Mouse (Mus musculus): ENCODE data around the gene Epp13. TPM values are rescaled to one million over a fixed set of nuclear protein-coding genes. Genes with fewer than 3 reads are reported as not detected.
A peak's percentile ranks its signal among the peaks of the same experiment; 100 is the strongest.
"Not testable (repeated sequence)": the region's sequence is repeated elsewhere in the genome, so short reads cannot be mapped to it uniquely, and the experiment has no call there.

Epp13 gene
- polyA plus RNA-seq, 1 experiment from 2014 or later = not detected

GRCm38 (mm10) chr7:6286921-6287531, 34.5 kb downstream of the Epp13 start:
- H3K9me3 ChIP-seq = no peaks in the 10 kb centered on the region
- whole genome bisulfite sequencing = 38% methylated on average over 15 of the region's 15 CpGs
- peak overlapping the region; percentile 81 for H3K27ac ChIP-seq
- peak overlapping the region; percentile 55 for H3K4me3 ChIP-seq
- peak; percentile 16 for DNase-seq (ENCODE audit: extremely low spot score, low spot score)
- no peaks in the 10 kb centered on the region for H3K36me3 ChIP-seq (replicated peaks)
- H3K27me3 ChIP-seq (ENCODE audit: poor library complexity, severe bottlenecking) = no peaks in the 10 kb centered on the region
- H3K4me1 ChIP-seq = peaks cover 26% of the 10 kb centered on the region

- DNase-seq (ENCODE audit: extremely low spot score, low spot score); H3K4me3 ChIP-seq; H3K27me3 ChIP-seq (ENCODE audit: poor library complexity, severe bottlenecking); H3K9me3 ChIP-seq; H3K27ac ChIP-seq: not testable (repeated sequence)
- 84% methylated on average over 6 of the region's 6 CpGs for WGBS
- Histone ChIP-seq H3K36me3 (replicated peaks) (peaks cover 21% of the 10 kb centered on the region), H3K4me1 (peaks cover 15% of the 10 kb centered on the region)
Measured at GRCm38 (mm10) chr7:6291121-6291520, 38.6 kb downstream of the Epp13 start.

GRCm38 (mm10) chr7:6300796-6301195, 48.3 kb downstream of the Epp13 start:
- not testable (repeated sequence) for H3K27ac ChIP-seq; H3K27me3 ChIP-seq (ENCODE audit: poor library complexity, severe bottlenecking); H3K4me3 ChIP-seq; DNase-seq (ENCODE audit: extremely low spot score, low spot score); H3K4me1 ChIP-seq
- WGBS = 81% methylated on average over 11 of the region's 11 CpGs
- H3K9me3 ChIP-seq = peaks cover 11% of the 10 kb centered on the region
- H3K36me3 ChIP-seq (replicated peaks) = peaks cover 31% of the 10 kb centered on the region

- H3K4me3 ChIP-seq = peak overlapping the region; percentile 63
- H3K9me3 ChIP-seq = 0 out of 2 replicates have a peak, but pooled peaks cover 4% of the 10 kb centered on the region
- no peak for DNase-seq (ENCODE audit: extremely low spot score, low spot score)
- H3K27me3 ChIP-seq (ENCODE audit: poor library complexity, severe bottlenecking) = no peaks in the 10 kb centered on the region
- WGBS = 22% methylated on average over 23 of the region's 23 CpGs
- H3K4me1 ChIP-seq = peaks cover 17% of the 10 kb centered on the region
- peaks cover 4% of the 10 kb centered on the region for H3K36me3 ChIP-seq (replicated peaks)
- peak overlapping the region; percentile 89 for H3K27ac ChIP-seq
Measured at GRCm38 (mm10) chr7:6330458-6331232, 78.1 kb downstream of the Epp13 start.

- H3K9me3 ChIP-seq = 0 out of 2 replicates have a peak, but pooled peaks cover 4% of the 10 kb centered on the region
- DNase-seq (ENCODE audit: extremely low spot score, low spot score) = peak; percentile 80
- H3K27me3 ChIP-seq (ENCODE audit: poor library complexity, severe bottlenecking) = no peaks in the 10 kb centered on the region
- WGBS = 5% methylated on average over 31 of the region's 31 CpGs
- peak within 1 kb of the TSS; percentile 63 for H3K4me3 ChIP-seq
- peak within 1 kb of the TSS; percentile 89 for H3K27ac ChIP-seq
- peaks cover 17% of the 10 kb centered on the region for H3K4me1 ChIP-seq
- H3K36me3 ChIP-seq (replicated peaks) = peaks cover 4% of the 10 kb centered on the region
Measured at GRCm38 (mm10) chr7:6331233-6331956, 78.9 kb downstream of the Epp13 start, which contains the start of gene Zfp583. Gene Zfp583, minus strand, starts transcription at chr7:6331285.

Other genes starting within 250 kb of the Epp13 start
- gene Vmn1r65, start 241.7 kb upstream of the Epp13 start, polyA plus RNA-seq (2016; fragmentation: Nextera tagmentation; extraction: Ambion mirVana) = not detected in 2 replicates
- gene Nlrp4c, start 207.5 kb upstream of the Epp13 start, polyA plus RNA-seq (2016; fragmentation: Nextera tagmentation; extraction: Ambion mirVana) = not detected in 2 replicates
- 23.7 and 24.4 TPM in 2 replicates for gene Zfp787, start 96.7 kb upstream of the Epp13 start, polyA plus RNA-seq (2016; fragmentation: Nextera tagmentation; extraction: Ambion mirVana)
- gene Zfp444, start 80.5 kb upstream of the Epp13 start, polyA plus RNA-seq (2016; fragmentation: Nextera tagmentation; extraction: Ambion mirVana) = 69.8 and 78.2 TPM in 2 replicates
- not detected in 2 replicates for gene Galp, start 55.6 kb upstream of the Epp13 start, polyA plus RNA-seq (2016; fragmentation: Nextera tagmentation; extraction: Ambion mirVana)
- gene Zscan5b, start 30.4 kb upstream of the Epp13 start, polyA plus RNA-seq (2016; fragmentation: Nextera tagmentation; extraction: Ambion mirVana) = not detected in 2 replicates
- gene Zfp667, start 33.9 kb downstream of the Epp13 start, polyA plus RNA-seq (2016; fragmentation: Nextera tagmentation; extraction: Ambion mirVana) = 6.3 and 6.6 TPM in 2 replicates
- gene Zfp583, start 78.6 kb downstream of the Epp13 start, polyA plus RNA-seq (2016; fragmentation: Nextera tagmentation; extraction: Ambion mirVana) = 6.0 and 6.8 TPM in 2 replicates
- gene Gm3854, start 91.0 kb downstream of the Epp13 start, polyA plus RNA-seq (2016; fragmentation: Nextera tagmentation; extraction: Ambion mirVana) = 2.7 and 3.4 TPM in 2 replicates
- gene Zfp78, start 110.6 kb downstream of the Epp13 start, polyA plus RNA-seq (2016; fragmentation: Nextera tagmentation; extraction: Ambion mirVana) = 1.9 and 2.1 TPM in 2 replicates
- 9.3 and 10.9 TPM in 2 replicates for gene Zfp28, start 130.6 kb downstream of the Epp13 start, polyA plus RNA-seq (2016; fragmentation: Nextera tagmentation; extraction: Ambion mirVana)
- 0.34 and 0.90 TPM in 2 replicates for gene Smim17, start 146.0 kb downstream of the Epp13 start, polyA plus RNA-seq (2016; fragmentation: Nextera tagmentation; extraction: Ambion mirVana)
- gene Gm20715, start 157.6 kb downstream of the Epp13 start, polyA plus RNA-seq (2016; fragmentation: Nextera tagmentation; extraction: Ambion mirVana) = not detected in 2 replicates
- gene Olfr1344, start 186.0 kb downstream of the Epp13 start, polyA plus RNA-seq (2016; fragmentation: Nextera tagmentation; extraction: Ambion mirVana) = not detected in 2 replicates
- not detected in 2 replicates for gene Olfr1336, start 203.5 kb downstream of the Epp13 start, polyA plus RNA-seq (2016; fragmentation: Nextera tagmentation; extraction: Ambion mirVana)
- not detected in 2 replicates for gene Olfr1346, start 214.4 kb downstream of the Epp13 start, polyA plus RNA-seq (2016; fragmentation: Nextera tagmentation; extraction: Ambion mirVana)
- not detected in 2 replicates for gene Olfr5, start 234.2 kb downstream of the Epp13 start, polyA plus RNA-seq (2016; fragmentation: Nextera tagmentation; extraction: Ambion mirVana)
- gene Olfr1347, start 247.0 kb downstream of the Epp13 start, polyA plus RNA-seq (2016; fragmentation: Nextera tagmentation; extraction: Ambion mirVana) = not detected in 2 replicates

All from forebrain, embryonic 10.5 days (tissue).